Mouse (Mus musculus) kidney, adult 11 months (tissue): ENCODE measurements around the gene Fam83d.
"Not testable (repeated sequence)": the region's sequence is repeated elsewhere in the genome, so short reads cannot be mapped to it uniquely, and the experiment has no call there.

Experiments
- DNase-seq: peaks from one replicate; pipeline ENCODE4 v3.0.0; 2022

Gene Fam83d

GRCm38 (mm10) chr2:158767742-158768339 lies at the start of gene Fam83d:
Gene Fam83d (plus strand): TSS chr2:158768093.
- peak; percentile 96 for DNase-seq

GRCm38 (mm10) chr2:158718816-158719549 lies 48.9 kb upstream of the Fam83d start:
- DNase-seq = peak; percentile 88

GRCm38 (mm10) chr2:158720715-158721370 lies 47.0 kb upstream of the Fam83d start:
- peak; percentile 95 for DNase-seq

GRCm38 (mm10) chr2:158721481-158721880 lies 46.4 kb upstream of the Fam83d start:
- no peak for DNase-seq

GRCm38 (mm10) chr2:158722135-158722534 lies 45.8 kb upstream of the Fam83d start:
- peak; percentile 71 for DNase-seq

DNA sequence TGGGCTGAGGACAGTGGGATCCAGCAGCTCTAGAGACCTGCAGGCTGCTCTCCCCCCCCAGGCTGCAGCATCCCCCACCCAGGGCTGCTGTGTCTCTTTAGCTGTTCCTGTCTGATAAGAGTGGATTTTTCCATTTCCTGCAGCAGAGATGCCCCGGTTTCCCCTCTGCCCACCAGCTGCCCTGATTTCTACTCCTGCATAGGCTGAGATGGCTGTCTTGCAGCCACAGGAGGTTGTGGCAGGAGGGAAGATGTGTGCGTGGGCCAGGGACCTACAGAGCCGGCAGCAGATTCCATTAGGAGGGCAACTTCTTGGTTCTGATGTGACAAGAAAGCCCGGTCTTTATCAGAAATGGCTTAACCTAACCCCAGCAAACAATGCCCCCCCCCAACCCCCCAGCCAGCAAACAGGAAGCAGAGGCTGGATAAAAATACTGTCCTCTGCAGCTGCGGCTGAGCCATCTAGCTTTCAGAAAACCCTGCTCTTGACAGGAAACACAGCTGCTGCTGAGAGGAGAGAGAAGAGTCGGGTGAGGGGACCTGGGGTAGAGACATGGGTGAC lies 44.8 kb upstream of the Fam83d start:
- peak; percentile 39 for DNase-seq

DNA sequence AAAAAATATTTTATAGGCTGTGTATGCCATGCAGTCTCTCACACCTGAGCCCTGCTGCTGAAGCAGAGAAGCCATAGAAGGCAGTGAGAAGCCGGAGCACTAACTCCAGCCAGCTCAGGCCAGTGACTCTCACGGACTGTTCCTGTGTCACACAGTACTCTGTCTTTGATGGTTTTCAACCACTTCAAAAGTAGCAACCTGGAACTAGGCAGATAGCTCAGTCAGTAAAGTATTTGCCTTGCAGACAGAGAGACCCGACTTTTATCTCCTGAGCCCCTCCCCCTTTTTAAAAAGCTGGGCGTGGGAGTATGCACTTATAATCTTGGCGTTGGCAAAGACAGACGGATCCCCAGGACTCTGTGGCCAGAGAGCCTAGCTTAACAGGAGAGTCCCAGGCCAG lies 44.1 kb upstream of the Fam83d start:
- DNase-seq = no peak

DNA sequence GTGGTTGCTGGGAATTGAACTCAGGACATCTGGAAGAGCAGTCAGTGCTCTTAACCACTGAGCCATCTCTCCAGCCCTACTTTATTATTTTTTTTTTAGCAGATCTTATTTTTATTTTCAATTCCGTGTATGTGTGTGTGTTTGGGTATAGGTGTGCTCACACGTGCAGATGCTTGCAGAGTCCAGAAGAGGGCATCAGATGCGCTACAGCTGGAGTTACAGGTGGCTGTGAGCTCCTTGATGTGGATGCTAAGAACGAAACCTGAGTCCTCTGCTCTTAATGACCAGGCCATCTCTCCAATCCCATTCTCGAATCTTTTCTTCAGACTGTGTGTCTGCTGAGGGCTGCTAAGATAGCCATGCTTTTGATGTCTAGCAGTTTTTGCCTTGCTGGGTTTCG lies 41.6 kb upstream of the Fam83d start:
- no peak for DNase-seq

DNA sequence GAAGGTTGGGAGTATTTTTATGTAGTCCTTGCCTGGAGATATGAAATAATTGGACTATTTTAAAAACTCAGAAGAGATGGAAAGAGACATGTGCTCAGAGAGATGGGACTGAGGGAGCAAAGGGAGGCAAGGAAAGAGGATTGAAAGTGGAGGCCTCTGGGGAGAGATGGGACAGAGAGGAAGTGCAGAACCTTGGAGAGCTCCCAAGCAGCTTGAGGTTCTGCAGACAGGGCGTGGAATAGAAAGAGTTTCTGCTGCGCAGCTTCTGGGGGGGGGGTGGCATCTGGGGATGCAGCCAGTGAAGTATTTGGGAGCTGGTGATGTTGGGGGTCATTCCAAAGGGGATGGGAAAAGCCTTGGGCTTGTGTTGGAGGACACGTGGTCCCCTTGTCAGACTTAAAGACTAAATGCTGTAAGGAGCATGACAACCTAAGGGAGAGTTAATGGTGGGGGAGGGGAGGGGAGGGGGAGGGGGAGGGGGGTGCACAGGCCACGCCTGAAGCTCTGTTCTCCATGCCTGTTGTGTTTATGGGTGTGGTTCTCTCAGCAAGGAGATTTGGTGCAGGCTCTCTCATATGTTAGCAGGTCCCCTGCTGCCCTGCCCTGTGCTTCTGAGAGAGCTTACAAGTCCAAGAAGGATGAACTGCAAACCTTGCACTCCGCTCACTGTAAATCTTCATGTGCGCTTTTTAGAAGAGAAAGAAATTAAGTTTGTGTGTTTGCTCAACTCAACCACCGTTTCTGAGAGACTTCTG lies 39.7 kb upstream of the Fam83d start:
- DNase-seq = no peak

- DNase-seq = no peak
Observed at GRCm38 (mm10) chr2:158730896-158731295, 37.0 kb upstream of the Fam83d start.

- no peak for DNase-seq
Observed at GRCm38 (mm10) chr2:158732521-158732920, 35.4 kb upstream of the Fam83d start.

GRCm38 (mm10) chr2:158733136-158733535 lies 34.8 kb upstream of the Fam83d start:
- no peak for DNase-seq

- DNase-seq = peak; percentile 28
Observed at GRCm38 (mm10) chr2:158733914-158734313, 34.0 kb upstream of the Fam83d start.

DNA sequence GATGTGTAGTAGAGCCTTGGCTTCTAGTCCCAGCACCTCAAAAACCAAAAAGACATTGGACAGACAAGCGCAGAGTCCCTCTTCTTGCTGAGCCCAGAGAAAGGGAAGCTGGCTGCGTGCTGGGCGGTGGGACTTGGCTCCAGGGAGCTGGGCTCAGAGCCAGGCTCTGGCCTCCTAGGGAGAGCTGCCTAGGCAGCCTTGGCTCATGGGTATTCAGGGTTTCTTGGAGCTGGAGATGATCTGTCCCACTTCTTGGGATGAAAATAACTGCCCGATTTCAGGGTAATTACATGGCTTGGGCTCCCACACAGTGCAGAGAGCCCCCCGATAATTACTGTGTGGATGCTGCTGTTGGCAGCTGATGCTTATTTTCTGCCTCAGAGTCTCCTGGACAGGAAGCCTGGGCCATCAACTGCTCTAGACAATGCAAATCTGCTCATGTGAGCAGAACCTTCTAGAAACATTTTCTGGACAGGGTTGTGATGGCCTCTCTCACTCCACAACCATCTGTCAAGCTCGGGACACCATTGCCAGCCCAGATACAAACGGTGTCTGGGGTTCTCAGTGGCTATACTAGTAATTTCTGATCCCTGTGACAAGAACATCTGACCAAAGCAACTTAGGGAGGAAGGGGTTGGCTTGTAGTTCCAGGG lies 33.3 kb upstream of the Fam83d start:
- DNase-seq = peak; percentile 62

- no peak for DNase-seq
Observed at GRCm38 (mm10) chr2:158735340-158735739, 32.6 kb upstream of the Fam83d start.

- DNase-seq = not testable (repeated sequence)
Observed at GRCm38 (mm10) chr2:158736247-158736646, 31.6 kb upstream of the Fam83d start.

- no peak for DNase-seq
Observed at GRCm38 (mm10) chr2:158738591-158738990, 29.3 kb upstream of the Fam83d start.

GRCm38 (mm10) chr2:158739113-158739512 lies 28.8 kb upstream of the Fam83d start:
- no peak for DNase-seq

DNA sequence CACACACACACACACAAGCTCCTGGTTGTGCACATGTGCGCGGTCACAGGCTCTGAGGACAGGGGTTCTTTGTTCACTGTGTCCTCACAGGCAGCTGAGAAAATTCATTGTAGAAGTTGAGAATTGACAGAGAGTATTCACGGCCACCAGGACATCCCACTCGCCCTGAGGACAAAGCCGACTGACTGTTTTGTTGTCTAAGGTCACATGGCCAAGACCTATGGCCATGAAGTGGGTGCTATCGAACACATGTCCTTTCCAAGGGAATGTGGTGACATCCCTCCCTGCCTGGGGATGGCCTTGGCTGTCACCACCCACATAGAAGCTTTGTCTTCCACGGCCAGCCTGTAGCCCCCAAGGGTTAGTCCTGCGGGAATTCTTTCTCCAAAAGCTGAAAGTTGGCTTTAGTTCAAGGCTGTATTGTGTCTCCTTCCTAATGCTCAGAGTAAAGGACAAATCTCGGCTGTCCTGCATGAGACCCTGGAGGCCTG lies 26.8 kb upstream of the Fam83d start:
- DNase-seq = no peak

GRCm38 (mm10) chr2:158742431-158742830 lies 25.5 kb upstream of the Fam83d start:
- DNase-seq = no peak

- DNase-seq = no peak
Observed at GRCm38 (mm10) chr2:158743518-158744141, 24.3 kb upstream of the Fam83d start.

GRCm38 (mm10) chr2:158745049-158745482 lies 22.8 kb upstream of the Fam83d start:
- DNase-seq = no peak
